Mouse (Mus musculus) limb, embryonic 14.5 days (tissue): ENCODE results near the gene Zbtb16. TPM values are rescaled to one million over a fixed set of nuclear protein-coding genes. Genes with fewer than 3 reads are reported as not detected.

Experiments
- ATAC-seq: fragments of 200-750 bp; cut with Nextera tagmentation; 2 replicates; pipeline ENCODE4 v1.8.0; 2017; ENCODE audit warnings: low read depth, moderate number of reproducible peaks, moderate TSS enrichment; ENCODE audit not compliant: low FRiP score
- DNase-seq: peaks from one replicate; pipeline ENCODE4 v3.0.0-alpha.2; 2015; ENCODE audit warnings: low spot score
- H3K27ac ChIP-seq: fragments of 300-500 bp; sonication (generic); replicated peaks from 2 replicates; pipeline ENCODE4 v1.5.1; 2014; ENCODE audit warnings: low read depth, mild to moderate bottlenecking, low read length, moderate library complexity, mixed read lengths
- H3K27me3 ChIP-seq: fragments of 300-500 bp; sonication (generic); 2 replicates; pipeline ENCODE4 v1.6.1; 2014; ENCODE audit warnings: low read length, mixed read lengths; ENCODE audit not compliant: control insufficient read depth, insufficient read depth
- H3K36me3 ChIP-seq: fragments of 300-500 bp; sonication (generic); 2 replicates; pipeline ENCODE4 v1.6.1; 2014; ENCODE audit warnings: mild to moderate bottlenecking, low read length, moderate library complexity, mixed read lengths; ENCODE audit not compliant: control insufficient read depth, insufficient read depth
- H3K4me1 ChIP-seq: fragments of 300-500 bp; sonication (generic); 2 replicates; pipeline ENCODE4 v1.6.1; 2014; ENCODE audit warnings: antibody characterized with exemption, low read length, mixed read lengths; ENCODE audit not compliant: control insufficient read depth, insufficient read depth
- H3K4me2 ChIP-seq: fragments of 300-500 bp; sonication (generic); replicated peaks from 2 replicates; pipeline ENCODE4 v1.6.1; 2014; ENCODE audit warnings: low read depth, mild to moderate bottlenecking, low read length, moderate library complexity; ENCODE audit not compliant: severe bottlenecking
- H3K4me3 ChIP-seq: fragments of 300-500 bp; sonication (generic); replicated peaks from 2 replicates; pipeline ENCODE4 v1.5.1; 2014; ENCODE audit warnings: low read length
- H3K9ac ChIP-seq: fragments of 300-500 bp; sonication (generic); 2 replicates; pipeline ENCODE4 v1.6.1; 2014; ENCODE audit warnings: mild to moderate bottlenecking, low read depth, low read length, moderate library complexity; ENCODE audit not compliant: severe bottlenecking
- H3K9me3 ChIP-seq: fragments of 300-500 bp; sonication (generic); 2 replicates; pipeline ENCODE4 v1.6.1; 2016; ENCODE audit warnings: low read length; ENCODE audit not compliant: control insufficient read depth
- POLR2A ChIP-seq: fragments of 200-500 bp; IDR thresholded peaks from 2 replicates; pipeline ENCODE4 v1.8.0; 2012; ENCODE audit warnings: inconsistent platforms, mild to moderate bottlenecking, moderate library complexity, borderline replicate concordance; ENCODE audit not compliant: insufficient read depth, insufficient read length; ENCODE audit errors: extremely low read depth
- WGBS: fragments of 180-500 bp; shearing (Covaris S2); extraction: QIAGEN DNeasy Blood & Tissue Kit; methylation state at CpG from one replicate; pipeline ENCODE4 v1.1.7; 2014; 5-methylcytosine and 5-hydroxymethylcytosine counted together
- polyA plus RNA-seq, 2 experiments: library from polyadenylated mRNA; depleted of rRNA in 1 of 2; stranded (reverse) in 1 of 2; unstranded in 1 of 2; fragments of >200 nt; fragmentation: Nextera tagmentation in 1 of 2; extraction: Ambion mirVana in 1 of 2; gene quantifications; 2 replicates each; pipeline versions ENCODE4 v1.2.1 to v1.2.3; 2012 to 2014

Zbtb16 gene
- polyA plus RNA-seq, 2 experiments = 0.91 to 1.9 TPM

DNA sequence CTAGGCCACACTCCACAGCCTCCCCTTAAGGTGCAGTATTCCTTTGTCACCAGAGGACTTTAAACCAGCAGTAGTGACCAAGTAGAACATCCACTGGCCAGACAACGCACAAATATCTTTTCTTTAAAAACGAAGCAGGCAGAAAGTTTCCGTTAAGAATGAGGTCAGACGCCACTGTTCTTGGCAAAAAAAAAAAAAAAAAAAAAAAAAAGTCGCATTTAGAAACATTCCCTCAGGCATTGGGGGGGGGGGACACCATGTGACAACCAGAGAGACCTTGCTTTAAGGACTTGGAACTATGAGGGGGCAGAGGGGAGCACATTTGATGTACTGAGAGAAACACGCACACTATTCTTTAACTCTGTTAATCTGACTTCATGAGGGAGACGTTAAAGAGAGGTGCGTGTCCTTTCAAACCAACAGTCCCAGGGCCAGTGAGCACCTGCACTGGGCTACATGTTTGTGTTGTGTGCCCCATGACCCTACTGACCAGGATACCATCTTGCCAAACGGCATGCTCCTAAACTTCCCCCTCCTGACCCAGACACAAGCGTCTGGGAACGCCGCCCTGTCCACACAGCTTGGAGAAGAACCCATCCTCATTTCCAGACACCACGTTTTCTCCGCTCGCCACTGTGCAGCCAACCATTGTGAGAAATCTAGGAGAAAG lies 14.0 kb downstream of the Zbtb16 start:
- H3K4me2 ChIP-seq = no peak overlapping the region
- H3K9ac ChIP-seq = no peak overlapping the region
- no peak for TF ChIP-seq POLR2A
- peaks cover 11% of the 10 kb centered on the region; the same call in 1 of the 2 replicates for H3K27me3 ChIP-seq
- WGBS = 37% methylated on average over 14 of the region's 15 CpGs
- H3K27ac ChIP-seq = no peak overlapping the region
- peaks cover 27% of the 10 kb centered on the region for H3K4me1 ChIP-seq
- ATAC-seq (no peak), DNase-seq (no peak)
- no peaks in the 10 kb centered on the region for H3K9me3 ChIP-seq
- no peak overlapping the region for H3K4me3 ChIP-seq
- no peaks in the 10 kb centered on the region for H3K36me3 ChIP-seq

DNA sequence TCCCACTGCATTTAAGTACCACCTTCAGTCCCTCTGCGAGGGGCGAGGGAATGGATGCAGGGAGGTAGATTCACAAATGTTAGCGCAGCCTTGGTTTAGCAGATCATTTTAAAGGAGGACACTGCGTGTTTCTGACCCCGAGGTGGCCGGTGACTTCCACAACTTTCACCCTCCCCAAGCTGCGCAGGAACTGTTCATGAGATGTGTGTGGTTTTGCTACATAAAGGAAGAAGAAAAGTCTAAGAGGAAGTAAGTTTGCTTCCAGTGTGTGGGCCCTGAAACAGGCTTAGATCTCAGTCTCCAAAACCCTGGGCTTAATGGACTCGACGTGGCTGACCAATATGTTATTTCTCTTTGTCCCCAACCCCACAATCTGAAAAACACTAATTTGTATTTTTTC lies 14.6 kb downstream of the Zbtb16 start:
- WGBS = 35% methylated on average over 9 of the region's 9 CpGs
- ATAC-seq = no peak
- Histone ChIP-seq H3K36me3 (no peaks in the 10 kb centered on the region), H3K4me2 (no peak overlapping the region), H3K27ac (no peak overlapping the region), H3K27me3 (peaks cover 11% of the 10 kb centered on the region; the same call in 1 of the 2 replicates), H3K4me1 (peaks cover 27% of the 10 kb centered on the region), H3K4me3 (no peak overlapping the region), H3K9me3 (no peaks in the 10 kb centered on the region), H3K9ac (no peak overlapping the region)
- DNase-seq = no peak
- no peak for TF ChIP-seq POLR2A

DNA sequence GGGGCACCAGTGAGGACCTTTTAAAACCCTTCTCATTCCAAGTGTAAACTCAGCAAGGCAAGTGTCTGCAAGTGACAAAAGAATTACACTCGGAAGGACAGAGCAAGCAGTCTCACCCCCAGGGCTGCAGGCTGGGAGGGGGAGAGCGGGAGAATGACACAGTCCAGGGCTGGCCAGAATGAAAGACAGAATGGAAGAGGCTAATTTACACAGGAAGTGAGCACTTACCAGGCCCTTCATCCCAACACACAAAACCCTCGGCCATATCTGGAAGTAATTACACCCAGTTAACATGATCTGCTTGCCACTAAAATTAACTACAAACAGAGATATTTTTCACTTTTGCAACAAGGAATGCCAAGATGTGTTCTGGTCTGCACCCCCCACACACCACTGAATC lies 15.2 kb downstream of the Zbtb16 start:
- Histone ChIP-seq H3K4me3 (no peak overlapping the region), H3K9ac (no peak overlapping the region), H3K4me2 (no peak overlapping the region), H3K9me3 (no peaks in the 10 kb centered on the region), H3K27me3 (peaks cover 11% of the 10 kb centered on the region; the same call in 1 of the 2 replicates), H3K36me3 (no peaks in the 10 kb centered on the region), H3K27ac (no peak overlapping the region), H3K4me1 (peaks cover 27% of the 10 kb centered on the region)
- TF ChIP-seq POLR2A = no peak
- WGBS = 16% methylated on average over 3 of the region's 3 CpGs
- ATAC-seq (no peak), DNase-seq (no peak)

DNA sequence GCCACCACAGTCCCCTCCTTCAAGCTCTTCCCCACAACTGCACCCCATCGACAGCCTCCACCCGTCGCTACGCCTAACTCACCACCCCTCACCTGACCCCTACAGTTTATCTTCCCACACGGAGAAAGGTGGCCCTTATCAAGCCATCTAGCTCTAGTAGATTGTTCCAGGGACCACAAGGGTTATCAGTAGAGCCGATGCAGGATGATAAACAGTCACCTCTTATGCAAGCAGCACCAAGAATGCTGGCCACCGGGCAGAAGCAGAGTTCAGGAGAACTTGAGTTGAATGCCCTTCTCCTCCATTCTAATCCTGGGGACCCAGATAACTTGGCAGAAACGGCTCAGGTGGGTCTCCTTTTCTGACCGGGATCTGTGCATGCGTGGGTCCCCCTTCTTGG lies 16.3 kb downstream of the Zbtb16 start:
- peaks cover 11% of the 10 kb centered on the region; the same call in 1 of the 2 replicates for H3K27me3 ChIP-seq
- no peak for DNase-seq
- no peak overlapping the region for H3K4me2 ChIP-seq
- no peak overlapping the region for H3K9ac ChIP-seq
- H3K4me3 ChIP-seq = no peak overlapping the region
- no peaks in the 10 kb centered on the region for H3K9me3 ChIP-seq
- no peak overlapping the region for H3K27ac ChIP-seq
- ATAC-seq = no peak
- H3K4me1 ChIP-seq = peaks cover 27% of the 10 kb centered on the region
- no peaks in the 10 kb centered on the region for H3K36me3 ChIP-seq
- TF ChIP-seq POLR2A = no peak
- 67% methylated on average over 10 of the region's 10 CpGs for WGBS

DNA sequence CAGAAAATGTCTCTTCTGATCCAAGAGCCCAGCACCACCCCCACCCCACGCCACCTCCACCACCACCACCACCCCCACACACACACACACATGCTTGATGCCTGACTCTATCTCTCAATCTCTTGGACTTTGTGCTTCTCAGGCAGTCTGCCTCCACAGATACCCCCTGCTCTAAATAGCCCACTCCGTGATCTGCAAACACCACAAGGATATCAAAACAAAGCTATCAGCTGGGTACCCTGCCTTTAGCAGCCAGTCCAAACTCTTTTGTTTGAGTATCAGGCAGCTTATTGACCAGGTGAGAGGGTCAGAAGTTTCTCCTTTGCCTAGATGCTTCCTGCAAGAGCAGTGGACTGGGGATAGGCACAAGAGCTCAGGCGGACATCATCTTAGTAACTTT lies 16.9 kb downstream of the Zbtb16 start:
- no peak overlapping the region for H3K9ac ChIP-seq
- no peaks in the 10 kb centered on the region for H3K36me3 ChIP-seq
- DNase-seq (no peak), ATAC-seq (no peak)
- no peak overlapping the region for H3K27ac ChIP-seq
- WGBS = 84% methylated on average over 3 of the region's 3 CpGs
- H3K4me3 ChIP-seq = no peak overlapping the region
- no peak for TF ChIP-seq POLR2A
- H3K9me3 ChIP-seq = no peaks in the 10 kb centered on the region
- H3K27me3 ChIP-seq = peaks cover 11% of the 10 kb centered on the region; the same call in 1 of the 2 replicates
- H3K4me1 ChIP-seq = peaks cover 25% of the 10 kb centered on the region
- no peak overlapping the region for H3K4me2 ChIP-seq
